ENCODE assay signal across 8 mouse cellular contexts in genomic region chr3:84654246-84654826, GRCm38 (mm10). TPM values are rescaled to one million over a fixed set of nuclear protein-coding genes. Genes with fewer than 3 reads are reported as not detected.
DNase-seq lines count a peak whose midpoint lies in the region; ATAC-seq and TF ChIP-seq lines count a peak whose summit lies in the region.

No protein-coding gene starts in this region.

- no peaks in the 10 kb centered on the region for H3K27me3 ChIP-seq in lung, embryonic 15.5 days
- no peaks in the 10 kb centered on the region for H3K27me3 ChIP-seq in heart, embryonic 13.5 days (replicated peaks)
- no peaks in the 10 kb centered on the region for H3K27me3 ChIP-seq in liver, embryonic 13.5 days

- no peak for DNase-seq in lung, adult 2 months
- DNase-seq in cerebellum, adult 8-10 months: peak; percentile 4
- DNase-seq in liver, embryonic 13.5 days: peak; percentile 50
- DNase-seq in retina, postnatal 1 day: peak; percentile 45
- no peak for DNase-seq in frontal cortex, postnatal 25 days (ENCODE audit: low spot score in 2 of 2)
- DNase-seq in frontal cortex, postnatal 14 days (ENCODE audit: low spot score in 2 of 2): no peak

- H3K4me1 ChIP-seq in lung, embryonic 15.5 days: peaks cover 23% of the 10 kb centered on the region
- H3K4me1 ChIP-seq in lung, adult 2 months (ENCODE audit: control insufficient read depth, insufficient read depth, low read length): peaks cover 3% of the 10 kb centered on the region; the same call in 1 of the 2 replicates
- H3K4me1 ChIP-seq in heart, embryonic 13.5 days: peaks cover 38% of the 10 kb centered on the region
- peaks cover 30% of the 10 kb centered on the region for H3K4me1 ChIP-seq in liver, embryonic 13.5 days (replicated peaks)

- no peaks in the 10 kb centered on the region for H3K36me3 ChIP-seq in lung, embryonic 15.5 days
- H3K36me3 ChIP-seq in heart, embryonic 13.5 days: no peaks in the 10 kb centered on the region
- H3K36me3 ChIP-seq in liver, embryonic 13.5 days: no peaks in the 10 kb centered on the region

- no peak overlapping the region for H3K9ac ChIP-seq in lung, embryonic 15.5 days
- H3K9ac ChIP-seq in heart, embryonic 13.5 days: peak overlapping the region; percentile 65
- peak overlapping the region; percentile 28; the same call in 1 of the 2 replicates for H3K9ac ChIP-seq in liver, embryonic 13.5 days

- peak overlapping the region; percentile 23 for H3K4me3 ChIP-seq in lung, embryonic 15.5 days
- H3K4me3 ChIP-seq in lung, adult 2 months (replicated peaks; ENCODE audit: extremely low read depth, low read depth, low read length): no peak overlapping the region
- peak overlapping the region; percentile 39 for H3K4me3 ChIP-seq in heart, embryonic 13.5 days
- peak overlapping the region; percentile 52 for H3K4me3 ChIP-seq in liver, embryonic 13.5 days (replicated peaks)

- WGBS in lung, embryonic 15.5 days: 11% methylated on average over 12 of the region's 12 CpGs
- WGBS in lung, adult 2 months: 15% methylated on average over 12 of the region's 12 CpGs
- whole genome bisulfite sequencing in heart, embryonic 13.5 days: 5% methylated on average over 12 of the region's 12 CpGs
- 8% methylated on average over 12 of the region's 12 CpGs for WGBS in liver, embryonic 13.5 days (ENCODE audit: insufficient replicate concordance)

- TF ChIP-seq POLR2A in lung, adult 2 months (IDR thresholded peaks at IDR 0.05; ENCODE audit: borderline replicate concordance, extremely low read depth, low read depth, low read length): no peak

- TF ChIP-seq CTCF in lung, adult 2 months (IDR thresholded peaks at IDR 0.05; ENCODE audit: insufficient read depth, low read length): no peak

- peak overlapping the region; percentile 56 for H3K4me2 ChIP-seq in lung, embryonic 15.5 days
- H3K4me2 ChIP-seq in heart, embryonic 13.5 days: peak overlapping the region; percentile 69
- peak overlapping the region; percentile 71 for H3K4me2 ChIP-seq in liver, embryonic 13.5 days

- ATAC-seq in lung, embryonic 15.5 days (ENCODE audit: borderline replicate concordance, extremely low read depth, low FRiP score, low TSS enrichment): peak; percentile 48; the same call in 1 of the 2 replicates
- 0 out of 2 replicates have a peak, but pooled peaks have one; percentile 11 for ATAC-seq in heart, embryonic 13.5 days (ENCODE audit: extremely low read depth, insufficient number of reproducible peaks, low FRiP score, low TSS enrichment)
- peak; percentile 91 for ATAC-seq in liver, embryonic 13.5 days (ENCODE audit: low read depth)

- H3K9me3 ChIP-seq in lung, embryonic 15.5 days: no peaks in the 10 kb centered on the region
- peaks cover 3% of the 10 kb centered on the region; the same call in 1 of the 2 replicates for H3K9me3 ChIP-seq in heart, embryonic 13.5 days
- H3K9me3 ChIP-seq in liver, embryonic 13.5 days (replicated peaks): 0 out of 2 replicates have a peak, but pooled peaks cover 3% of the 10 kb centered on the region

- no peak overlapping the region for H3K27ac ChIP-seq in lung, embryonic 15.5 days
- peak overlapping the region; percentile 86 for H3K27ac ChIP-seq in heart, embryonic 13.5 days (replicated peaks)
- 0 out of 2 replicates have a peak overlapping the region, but pooled peaks have one; percentile 11 for H3K27ac ChIP-seq in liver, embryonic 13.5 days

RNA-seq across cellular contexts. Expression of gene Tmem154, which starts 11.7 kb away (rescaled TPM):
- polyA plus RNA-seq in lung, embryonic 15.5 days (2015; fragmentation: Nextera tagmentation; extraction: Ambion mirVana): 2.3 and 2.5 TPM in 2 replicates
- 6.4 and 11.9 TPM in 2 replicates for polyA plus RNA-seq in lung, adult 2 months (2012; rRNA removed)
- 0.76 and 0.98 TPM in 2 replicates for polyA plus RNA-seq in heart, embryonic 13.5 days (2015; fragmentation: Nextera tagmentation; extraction: Ambion mirVana)
- 0.59 and 0.94 TPM in 2 replicates for polyA plus RNA-seq in liver, embryonic 13.5 days (2015; fragmentation: Nextera tagmentation; extraction: Ambion mirVana)

Comparison
In these comparisons a context has a peak if more than half of its experiments do, and no peak if none do; other contexts are left out.
1. ATAC-seq: peak in every context shown above with its lines; median percentile 91 in liver, embryonic 13.5 days; 48 in lung, embryonic 15.5 days; 11 in heart, embryonic 13.5 days.
2. DNase-seq: peak in cerebellum, adult 8-10 months (single experiment), liver, embryonic 13.5 days (single experiment) and retina, postnatal 1 day (single experiment); none in lung, adult 2 months (single experiment), frontal cortex, postnatal 25 days (0 of 2) and frontal cortex, postnatal 14 days (0 of 2).
3. Peak in every context shown above with its lines, with median percentiles within 50 percentile points of each other: H3K4me2 ChIP-seq.